Mouse (Mus musculus): ENCODE measurements around the gene Psmb9. TPM values are rescaled to one million over a fixed set of nuclear protein-coding genes. Genes with fewer than 3 reads are reported as not detected.

The Psmb9 gene
- total and polyA plus RNA-seq, 3 experiments, result 6.9 to 20.5 (median 13.5) TPM

DNA sequence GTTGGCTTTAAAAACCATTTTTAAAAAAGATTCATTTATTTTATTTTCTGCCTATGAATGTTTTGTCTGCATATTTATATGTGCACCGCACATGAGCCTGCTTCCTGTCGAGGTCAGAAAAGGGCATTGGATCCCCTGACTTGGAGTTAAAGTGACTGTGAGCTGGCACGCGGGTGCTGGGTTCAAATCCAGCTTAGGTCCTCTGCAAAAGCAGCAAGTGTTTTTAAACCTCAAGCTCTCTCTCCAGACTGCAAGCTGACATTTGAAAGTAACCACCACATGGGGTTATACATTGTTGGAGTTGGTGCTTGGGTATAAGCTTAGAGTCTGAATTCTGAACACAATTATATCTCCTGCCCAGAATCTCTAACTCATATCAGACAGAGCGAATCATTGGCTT is 30.4 kb upstream of the Psmb9 start:
- Histone ChIP-seq H3K36me3 (ENCODE audit: control insufficient read depth, insufficient read depth, low read length) (no peaks in the 10 kb centered on the region), H3K4me3 (no peak overlapping the region), H3K27ac (peak overlapping the region; percentile 80), H3K9ac (ENCODE audit: low read depth, low read length) (no peak overlapping the region), H3K4me1 (ENCODE audit: control insufficient read depth, insufficient read depth, low read length) (peaks cover 1% of the 10 kb centered on the region; the same call in 1 of the 2 replicates), H3K79me2 (replicated peaks; ENCODE audit: control insufficient read depth, insufficient read depth, low read length) (no peaks in the 10 kb centered on the region), H3K27me3 (ENCODE audit: control insufficient read depth, insufficient read depth, low read length) (no peaks in the 10 kb centered on the region)
- WGBS, result 78% methylated on average over 5 of the region's 5 CpGs
- intact Hi-C loops (cut with DNase I), result loop anchor here (5.0 kb wide), 1 partner anchor 186 kb away; the partner anchor contains the start of genes Rxrb and Slc39a7
- TF ChIP-seq CTCF (IDR thresholded peaks at IDR 0.05), result no peak
- no peak for TF ChIP-seq POLR2A (IDR thresholded peaks at IDR 0.05; ENCODE audit: insufficient read depth, low read depth, low read length)
- TF ChIP-seq EP300 (IDR thresholded peaks at IDR 0.05; ENCODE audit: insufficient read depth, low read depth, low read length), result no peak
- peak in 1 of 2 experiments; percentile 13 for DNase-seq

DNA sequence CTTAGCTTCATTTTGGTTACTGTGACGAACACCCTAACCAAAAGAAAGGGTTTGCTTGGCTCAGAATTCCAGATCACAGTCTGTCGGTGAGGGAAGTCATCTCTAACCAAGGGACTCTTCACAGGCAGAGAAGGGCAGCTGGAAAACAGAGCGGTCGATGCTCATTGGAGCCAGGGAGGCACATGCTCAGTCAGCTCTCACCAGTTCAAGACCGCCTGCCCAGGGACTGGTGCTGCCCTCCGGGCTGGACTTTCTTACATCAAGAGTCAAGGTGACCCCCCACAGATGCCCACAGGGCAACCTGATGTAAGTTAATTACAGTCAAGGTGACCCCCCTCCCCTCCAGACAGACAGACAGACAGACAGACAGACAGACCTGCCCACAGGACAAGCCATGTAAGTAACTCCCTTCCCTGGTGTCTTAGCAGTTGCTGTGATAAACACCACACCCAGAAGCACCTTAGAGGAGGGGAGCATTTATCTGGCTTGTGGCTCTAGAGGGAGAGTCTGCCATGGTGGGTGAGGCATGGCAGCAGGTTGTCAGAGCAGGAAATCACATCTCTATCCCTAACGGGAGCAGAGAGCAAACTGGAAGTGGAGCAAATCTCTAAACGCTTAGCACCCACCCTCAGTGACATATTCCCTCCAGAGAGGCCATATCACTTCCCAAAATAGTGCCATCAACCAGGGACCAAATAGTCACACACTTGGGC is 29.8 kb upstream of the Psmb9 start:
- H3K27me3 ChIP-seq (ENCODE audit: control insufficient read depth, insufficient read depth, low read length), result no peaks in the 10 kb centered on the region
- no peaks in the 10 kb centered on the region for H3K36me3 ChIP-seq (ENCODE audit: control insufficient read depth, insufficient read depth, low read length)
- intact Hi-C loops (cut with DNase I), result loop anchor here (5.0 kb wide), 1 partner anchor 185 kb away; the partner anchor contains the start of genes Rxrb and Slc39a7
- 70% methylated on average over 8 of the region's 8 CpGs for WGBS
- H3K9ac ChIP-seq (ENCODE audit: low read depth, low read length), result no peak overlapping the region
- TF ChIP-seq EP300 (IDR thresholded peaks at IDR 0.05; ENCODE audit: insufficient read depth, low read depth, low read length) (no peak), POLR2A (IDR thresholded peaks at IDR 0.05; ENCODE audit: insufficient read depth, low read depth, low read length) (no peak), CTCF (IDR thresholded peaks at IDR 0.05) (no peak)
- no peak overlapping the region for H3K4me3 ChIP-seq
- peaks cover 1% of the 10 kb centered on the region; the same call in 1 of the 2 replicates for H3K4me1 ChIP-seq (ENCODE audit: control insufficient read depth, insufficient read depth, low read length)
- H3K27ac ChIP-seq, result no peak overlapping the region
- DNase-seq, result peak in 1 of 2 experiments; percentile 19
- H3K79me2 ChIP-seq (replicated peaks; ENCODE audit: control insufficient read depth, insufficient read depth, low read length), result no peaks in the 10 kb centered on the region

DNA sequence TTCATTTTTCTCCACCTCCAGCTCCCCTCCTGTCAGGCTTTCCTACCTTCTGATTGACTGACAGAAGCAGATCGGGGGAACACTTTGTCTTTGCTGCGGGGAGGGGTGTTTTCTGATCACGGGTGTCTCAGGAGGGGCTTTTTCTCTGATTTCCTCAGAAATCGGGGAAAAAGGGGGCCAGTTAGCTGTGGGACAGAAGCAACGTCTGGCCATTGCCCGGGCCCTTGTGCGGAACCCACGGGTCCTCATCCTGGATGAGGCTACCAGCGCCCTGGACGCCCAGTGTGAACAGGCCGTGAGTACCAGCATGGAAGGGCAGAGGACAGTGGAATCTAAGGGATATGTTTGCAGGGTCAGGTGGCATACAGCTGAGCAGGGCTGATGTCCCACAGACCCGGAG is 27.6 kb upstream of the Psmb9 start:
- no peak overlapping the region for H3K4me3 ChIP-seq
- intact Hi-C loops (cut with DNase I), result loop anchor here (5.0 kb wide), 1 partner anchor 183 kb away; the partner anchor contains the start of genes Rxrb and Slc39a7
- H3K36me3 ChIP-seq (ENCODE audit: control insufficient read depth, insufficient read depth, low read length), result no peaks in the 10 kb centered on the region
- H3K79me2 ChIP-seq (replicated peaks; ENCODE audit: control insufficient read depth, insufficient read depth, low read length), result no peaks in the 10 kb centered on the region
- TF ChIP-seq CTCF (IDR thresholded peaks at IDR 0.05) (no peak), EP300 (IDR thresholded peaks at IDR 0.05; ENCODE audit: insufficient read depth, low read depth, low read length) (no peak), POLR2A (IDR thresholded peaks at IDR 0.05; ENCODE audit: insufficient read depth, low read depth, low read length) (no peak)
- DNase-seq, result peak in 1 of 2 experiments; percentile 10
- peaks cover 1% of the 10 kb centered on the region; the same call in 1 of the 2 replicates for H3K4me1 ChIP-seq (ENCODE audit: control insufficient read depth, insufficient read depth, low read length)
- no peaks in the 10 kb centered on the region for H3K27me3 ChIP-seq (ENCODE audit: control insufficient read depth, insufficient read depth, low read length)
- no peak overlapping the region for H3K27ac ChIP-seq
- WGBS, result 88% methylated on average over 12 of the region's 12 CpGs
- no peak overlapping the region for H3K9ac ChIP-seq (ENCODE audit: low read depth, low read length)

DNA sequence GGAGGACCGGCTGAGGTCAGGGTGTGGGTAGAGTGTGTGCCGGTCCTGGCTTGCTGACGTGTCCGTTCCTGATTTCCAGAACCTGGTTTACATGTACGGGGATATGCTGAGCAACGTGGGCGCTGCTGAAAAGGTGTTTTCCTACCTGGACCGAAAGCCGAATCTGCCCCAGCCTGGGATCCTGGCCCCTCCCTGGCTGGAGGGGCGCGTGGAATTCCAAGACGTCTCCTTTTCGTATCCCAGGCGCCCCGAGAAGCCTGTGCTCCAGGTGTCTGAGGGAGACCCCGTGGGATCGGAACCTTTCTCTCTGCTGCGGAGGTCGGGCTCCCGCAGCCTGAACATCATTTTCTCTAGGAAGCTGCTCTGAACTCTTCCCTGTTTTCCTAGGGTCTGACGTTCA is 26.4 kb upstream of the Psmb9 start:
- peak in 1 of 2 experiments; percentile 12 for DNase-seq
- H3K4me1 ChIP-seq (ENCODE audit: control insufficient read depth, insufficient read depth, low read length), result peaks cover 1% of the 10 kb centered on the region; the same call in 1 of the 2 replicates
- H3K36me3 ChIP-seq (ENCODE audit: control insufficient read depth, insufficient read depth, low read length), result no peaks in the 10 kb centered on the region
- H3K79me2 ChIP-seq (replicated peaks; ENCODE audit: control insufficient read depth, insufficient read depth, low read length), result no peaks in the 10 kb centered on the region
- no peak for TF ChIP-seq EP300 (IDR thresholded peaks at IDR 0.05; ENCODE audit: insufficient read depth, low read depth, low read length)
- no peak for TF ChIP-seq POLR2A (IDR thresholded peaks at IDR 0.05; ENCODE audit: insufficient read depth, low read depth, low read length)
- no peak for TF ChIP-seq CTCF (IDR thresholded peaks at IDR 0.05)
- WGBS, result 74% methylated on average over 21 of the region's 21 CpGs
- H3K4me3 ChIP-seq, result no peak overlapping the region
- H3K27me3 ChIP-seq (ENCODE audit: control insufficient read depth, insufficient read depth, low read length), result no peaks in the 10 kb centered on the region
- intact Hi-C loops (cut with DNase I), result no loop called here
- no peak overlapping the region for H3K9ac ChIP-seq (ENCODE audit: low read depth, low read length)
- no peak overlapping the region for H3K27ac ChIP-seq

DNA sequence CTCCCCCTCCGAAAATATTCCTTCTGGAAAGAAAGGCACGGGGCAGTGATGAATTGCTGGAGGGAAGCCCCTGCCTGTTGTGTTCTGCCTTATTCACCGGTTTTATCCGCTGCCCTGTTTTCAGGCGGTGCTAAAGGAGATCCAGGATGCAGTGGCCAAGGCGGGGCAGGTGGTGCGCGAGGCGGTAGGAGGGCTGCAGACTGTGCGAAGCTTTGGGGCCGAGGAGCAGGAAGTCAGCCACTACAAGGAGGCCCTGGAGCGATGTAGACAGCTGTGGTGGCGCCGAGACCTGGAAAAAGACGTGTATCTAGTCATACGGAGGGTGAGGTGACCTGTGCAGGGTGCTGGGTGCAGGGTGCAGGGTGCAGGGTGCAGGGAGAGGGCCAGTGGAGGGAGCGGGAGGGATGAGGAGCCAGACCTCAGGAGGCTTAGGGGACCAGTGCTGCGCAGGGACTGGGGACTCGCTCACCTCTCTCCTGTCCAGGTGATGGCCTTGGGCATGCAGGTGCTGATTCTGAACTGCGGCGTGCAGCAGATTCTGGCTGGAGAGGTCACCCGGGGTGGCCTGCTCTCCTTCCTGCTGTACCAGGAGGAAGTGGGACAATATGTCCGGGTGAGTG is 24.3 kb upstream of the Psmb9 start:
- H3K4me1 ChIP-seq (ENCODE audit: control insufficient read depth, insufficient read depth, low read length), result no peaks in the 10 kb centered on the region
- H3K79me2 ChIP-seq (replicated peaks; ENCODE audit: control insufficient read depth, insufficient read depth, low read length), result no peaks in the 10 kb centered on the region
- 50% methylated on average over 23 of the region's 23 CpGs for WGBS
- TF ChIP-seq POLR2A (IDR thresholded peaks at IDR 0.05; ENCODE audit: insufficient read depth, low read depth, low read length) (no peak), CTCF (IDR thresholded peaks at IDR 0.05) (no peak), EP300 (IDR thresholded peaks at IDR 0.05; ENCODE audit: insufficient read depth, low read depth, low read length) (no peak)
- no peaks in the 10 kb centered on the region for H3K36me3 ChIP-seq (ENCODE audit: control insufficient read depth, insufficient read depth, low read length)
- DNase-seq, result peak in 1 of 2 experiments; percentile 11
- intact Hi-C loops (cut with DNase I), result no loop called here
- no peaks in the 10 kb centered on the region for H3K27me3 ChIP-seq (ENCODE audit: control insufficient read depth, insufficient read depth, low read length)
- no peak overlapping the region for H3K9ac ChIP-seq (ENCODE audit: low read depth, low read length)
- H3K4me3 ChIP-seq, result no peak overlapping the region
- H3K27ac ChIP-seq, result no peak overlapping the region
